32 mouse cellular contexts compared by ENCODE assay signal in the genomic region with DNA sequence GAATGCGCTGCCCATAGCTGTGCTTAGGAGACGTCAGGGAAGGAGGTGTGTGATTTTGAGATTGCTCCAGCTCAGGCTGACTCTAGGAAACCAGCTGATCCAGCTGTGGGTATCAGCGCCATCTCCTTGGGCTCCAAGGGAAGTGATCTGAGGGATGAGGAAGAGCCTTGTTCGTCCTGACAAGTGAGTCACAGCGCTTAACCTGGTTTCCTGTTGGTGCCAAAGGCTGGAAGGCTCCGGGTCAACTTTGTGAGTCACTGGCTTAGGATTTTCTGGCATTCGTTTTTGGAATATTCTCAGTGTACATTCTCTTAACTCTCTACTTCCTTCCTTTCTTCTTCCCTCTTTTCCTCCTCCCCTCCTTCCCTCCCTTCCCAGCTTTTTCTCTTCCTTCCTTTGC. TPM values are rescaled to one million over a fixed set of nuclear protein-coding genes. Genes with fewer than 3 reads are reported as not detected.
DNase-seq lines count a peak whose midpoint lies in the region; ATAC-seq and TF ChIP-seq lines count a peak whose summit lies in the region.
"Had no signal": no experiment of that assay in that cellular context is flagged by ENCODE, and none has a peak within 500 bp of the region (broad histone marks: within the 10 kb centered on the region; RNA-seq: fewer than 3 reads in every experiment).

No protein-coding gene starts in this region.

- H3K36me3 ChIP-seq in midbrain, embryonic 11.5 days (ENCODE audit: control insufficient read depth, insufficient read depth, low read length) = no peaks in the 10 kb centered on the region
- H3K36me3 ChIP-seq in midbrain, embryonic 14.5 days (ENCODE audit: control insufficient read depth, insufficient read depth, low read length) = no peaks in the 10 kb centered on the region
- H3K36me3 ChIP-seq in stomach, postnatal 0 days (ENCODE audit: control insufficient read depth, insufficient read depth, low read length) = no peaks in the 10 kb centered on the region
- H3K36me3 ChIP-seq: embryonic facial prominence, embryonic 12.5 days; forebrain, embryonic 12.5 days; heart, embryonic 15.5 days; hindbrain, embryonic 12.5 days; liver, embryonic 12.5 days; midbrain, embryonic 13.5 days; neural tube, embryonic 15.5 days had no signal

- ATAC-seq in midbrain, embryonic 11.5 days (ENCODE audit: low FRiP score) = no peak
- ATAC-seq in midbrain, embryonic 14.5 days (ENCODE audit: low FRiP score, low TSS enrichment) = no peak
- peak; percentile 49; the same call in 1 of the 2 replicates for ATAC-seq in stomach, postnatal 0 days (ENCODE audit: low FRiP score, low TSS enrichment)
- ATAC-seq: intestine, embryonic 16.5 days; liver, embryonic 12.5 days; liver, postnatal 0 days; midbrain, embryonic 13.5 days had no signal

- H3K9me3 ChIP-seq in midbrain, embryonic 11.5 days (ENCODE audit: control insufficient read depth, low read length) = no peaks in the 10 kb centered on the region; the same call in 1 of the 2 replicates
- H3K9me3 ChIP-seq in midbrain, embryonic 14.5 days (ENCODE audit: control insufficient read depth, low read length) = no peaks in the 10 kb centered on the region
- no peaks in the 10 kb centered on the region for H3K9me3 ChIP-seq in stomach, postnatal 0 days (ENCODE audit: control insufficient read depth, low read length)
- H3K9me3 ChIP-seq: embryonic facial prominence, embryonic 12.5 days; forebrain, embryonic 12.5 days; heart, embryonic 15.5 days; hindbrain, embryonic 12.5 days; liver, embryonic 12.5 days; midbrain, embryonic 13.5 days; neural tube, embryonic 15.5 days had no signal

- H3K4me3 ChIP-seq in midbrain, embryonic 11.5 days (ENCODE audit: low read depth, low read length) = no peak overlapping the region
- H3K4me3 ChIP-seq in midbrain, embryonic 14.5 days (replicated peaks; ENCODE audit: low read depth, low read length) = no peak overlapping the region
- H3K4me3 ChIP-seq in stomach, postnatal 0 days (ENCODE audit: low read depth, low read length) = no peak overlapping the region
- H3K4me3 ChIP-seq: embryonic facial prominence, embryonic 12.5 days; forebrain, embryonic 12.5 days; heart, embryonic 15.5 days; hindbrain, embryonic 12.5 days; liver, embryonic 12.5 days; midbrain, embryonic 13.5 days; neural tube, embryonic 15.5 days had no signal

- H3K4me2 ChIP-seq in midbrain, embryonic 11.5 days = no peak overlapping the region
- no peak overlapping the region for H3K4me2 ChIP-seq in midbrain, embryonic 14.5 days (ENCODE audit: low read length)
- H3K4me2 ChIP-seq in stomach, postnatal 0 days (replicated peaks; ENCODE audit: low read depth) = no peak overlapping the region
- H3K4me2 ChIP-seq: embryonic facial prominence, embryonic 12.5 days; forebrain, embryonic 12.5 days; heart, embryonic 15.5 days; hindbrain, embryonic 12.5 days; liver, embryonic 12.5 days; midbrain, embryonic 13.5 days; neural tube, embryonic 15.5 days had no signal

- 69% methylated on average over 7 of the region's 7 CpGs for WGBS in midbrain, embryonic 11.5 days
- WGBS in midbrain, embryonic 14.5 days = 79% methylated on average over 7 of the region's 7 CpGs
- 43% methylated on average over 7 of the region's 7 CpGs for WGBS in stomach, postnatal 0 days

- peaks cover 7% of the 10 kb centered on the region for H3K4me1 ChIP-seq in midbrain, embryonic 11.5 days (ENCODE audit: control insufficient read depth, insufficient read depth, low read length)
- H3K4me1 ChIP-seq in midbrain, embryonic 14.5 days (ENCODE audit: control insufficient read depth, insufficient read depth, low read length) = peaks cover 3% of the 10 kb centered on the region; the same call in 1 of the 2 replicates
- H3K4me1 ChIP-seq in stomach, postnatal 0 days (replicated peaks; ENCODE audit: control insufficient read depth, insufficient read depth) = no peaks in the 10 kb centered on the region
- H3K4me1 ChIP-seq: embryonic facial prominence, embryonic 12.5 days; heart, embryonic 15.5 days; liver, embryonic 12.5 days had no signal

- H3K9ac ChIP-seq in midbrain, embryonic 11.5 days (ENCODE audit: low read length) = no peak overlapping the region
- H3K9ac ChIP-seq in midbrain, embryonic 14.5 days (replicated peaks; ENCODE audit: low read length) = no peak overlapping the region
- no peak overlapping the region for H3K9ac ChIP-seq in stomach, postnatal 0 days (ENCODE audit: low read length)
- H3K9ac ChIP-seq: embryonic facial prominence, embryonic 12.5 days; forebrain, embryonic 12.5 days; heart, embryonic 15.5 days; hindbrain, embryonic 12.5 days; liver, embryonic 12.5 days; liver, postnatal 0 days; midbrain, embryonic 13.5 days; neural tube, embryonic 15.5 days had no signal

- DNase-seq in adrenal gland, adult 8-10 months = peak; percentile 3
- no peak for DNase-seq in adrenal gland, adult 18-20 months (ENCODE audit: low spot score in 2 of 2)
- peak; percentile 76 for DNase-seq in midbrain, embryonic 11.5 days (ENCODE audit: low spot score, missing footprints)
- no peak for DNase-seq in midbrain, embryonic 14.5 days
- peak; percentile 53 for DNase-seq in adipocyte (ENCODE audit: low spot score)
- DNase-seq in stomach, postnatal 0 days (ENCODE audit: low spot score) = no peak
- DNase-seq in gastrocnemius, adult 18-20 months (ENCODE audit: low spot score) = no peak
- DNase-seq in spleen, postnatal 36 days (ENCODE audit: low spot score in 2 of 2) = no peak
- DNase-seq: B cell, adult 2 months; cerebellum, adult 9-10 months; cerebellum, postnatal 36 days; embryo, embryonic 11 days; gastrocnemius, postnatal 36 days; kidney, adult 8-10 months; layer of hippocampus, postnatal 36 days; left cerebral cortex, postnatal 4 days; liver, postnatal 0 days; lung, postnatal 36 days; right cerebral cortex, adult 18-20 months; spleen, adult 18-20 months; thymus, adult 2 months; thymus, postnatal 36 days had no signal

- TF ChIP-seq CTCF in stomach, postnatal 0 days (IDR thresholded peaks at IDR 0.05; ENCODE audit: low read depth) = no peak

- H3K27ac ChIP-seq in midbrain, embryonic 11.5 days (ENCODE audit: low read depth, low read length) = no peak overlapping the region
- no peak overlapping the region for H3K27ac ChIP-seq in midbrain, embryonic 14.5 days (replicated peaks; ENCODE audit: low read depth, low read length)
- no peak overlapping the region for H3K27ac ChIP-seq in stomach, postnatal 0 days (replicated peaks)
- H3K27ac ChIP-seq: embryonic facial prominence, embryonic 12.5 days; forebrain, embryonic 12.5 days; heart, embryonic 15.5 days; hindbrain, embryonic 12.5 days; kidney, postnatal 0 days; liver, embryonic 12.5 days; midbrain, embryonic 13.5 days; neural tube, embryonic 15.5 days had no signal

- TF ChIP-seq EP300 in stomach, postnatal 0 days (optimal IDR thresholded peaks at IDR 0.05) = no peak

- no peaks in the 10 kb centered on the region for H3K27me3 ChIP-seq in midbrain, embryonic 11.5 days (ENCODE audit: control insufficient read depth, insufficient read depth, low read length)
- H3K27me3 ChIP-seq in midbrain, embryonic 14.5 days (ENCODE audit: control insufficient read depth, insufficient read depth, low read length) = no peaks in the 10 kb centered on the region
- H3K27me3 ChIP-seq in stomach, postnatal 0 days (ENCODE audit: control insufficient read depth, insufficient read depth, low read length) = no peaks in the 10 kb centered on the region
- H3K27me3 ChIP-seq: embryonic facial prominence, embryonic 12.5 days; forebrain, embryonic 12.5 days; heart, embryonic 15.5 days; hindbrain, embryonic 12.5 days; midbrain, embryonic 13.5 days; neural tube, embryonic 15.5 days had no signal

RNA-seq across cellular contexts. Expression of gene Lrig1, which starts 48.4 kb away (rescaled TPM):
- 10 to 100 TPM in 1 of 4 experiments, 1 to 10 TPM in 3; 8.2 to 14.0 (median 9.0) TPM for total RNA-seq in adrenal gland, adult 8-10 months (2022)
- 10 to 100 TPM in 1 of 2 experiments, 1 to 10 TPM in 1; 9.6 to 14.1 TPM for total RNA-seq in adrenal gland, adult 18-20 months (2021)
- polyA plus RNA-seq in midbrain, embryonic 11.5 days (2014; fragmentation: Nextera tagmentation; extraction: Ambion mirVana) = 15.9 and 17.4 TPM in 2 replicates
- polyA plus RNA-seq in midbrain, embryonic 14.5 days (2014; fragmentation: Nextera tagmentation; extraction: Ambion mirVana) = 17.1 and 18.7 TPM in 2 replicates
- polyA plus RNA-seq in stomach, postnatal 0 days (2015; fragmentation: Nextera tagmentation; extraction: Ambion mirVana) = 15.2 and 19.6 TPM in 2 replicates
- 10 to 100 TPM; 36.4 to 42.2 TPM for total RNA-seq in gastrocnemius, adult 18-20 months (2021)
- total RNA-seq: CH12.LX had no signal

Comparison
In these comparisons a context has a peak if more than half of its experiments do, and no peak if none do; other contexts are left out.
1. DNase-seq: peak in adrenal gland, adult 8-10 months (single experiment), midbrain, embryonic 11.5 days (single experiment) and adipocyte (single experiment); none in adrenal gland, adult 18-20 months (0 of 2), midbrain, embryonic 14.5 days (single experiment), stomach, postnatal 0 days (single experiment), gastrocnemius, adult 18-20 months (single experiment) and spleen, postnatal 36 days (0 of 2).